Mouse (Mus musculus) adrenal gland, postnatal 10 days (tissue): ENCODE data around the gene Hes3. TPM values are rescaled to one million over a fixed set of nuclear protein-coding genes. Genes with fewer than 3 reads are reported as not detected.

Experiments
- DNase-seq: peaks from one replicate; pipeline ENCODE4 v3.0.0; 2021; ENCODE audit warnings: mixed read lengths
- total RNA-seq, 2 experiments: library from RNA; stranded (reverse); gene quantifications; 2 replicates each; pipeline ENCODE4 v1.2.3; 2021

Gene Hes3
- total RNA-seq, 2 experiments from 2014 or later = not detected

GRCm38 (mm10) chr4:152281601-152282000 is 9.9 kb downstream of the Hes3 start:
- no peak for DNase-seq

- DNase-seq = no peak
Observed at GRCm38 (mm10) chr4:152278986-152279385, 12.5 kb downstream of the Hes3 start.

GRCm38 (mm10) chr4:152277916-152278315 is 13.5 kb downstream of the Hes3 start:
- DNase-seq = no peak

GRCm38 (mm10) chr4:152276389-152277347 is 14.8 kb downstream of the Hes3 start:
- peak; percentile 59 for DNase-seq

- DNase-seq = peak; percentile 25
Observed at GRCm38 (mm10) chr4:152274681-152275131, 16.8 kb downstream of the Hes3 start.

- peak; percentile 63 for DNase-seq
Observed at GRCm38 (mm10) chr4:152273621-152274236, 17.7 kb downstream of the Hes3 start, which contains the start of gene Gpr153. Gene Gpr153, plus strand, starts transcription at chr4:152274232.

GRCm38 (mm10) chr4:152273191-152273590 is 18.3 kb downstream of the Hes3 start:
- no peak for DNase-seq

GRCm38 (mm10) chr4:152272449-152273049 is 18.9 kb downstream of the Hes3 start:
- peak; percentile 57 for DNase-seq

GRCm38 (mm10) chr4:152272006-152272405 is 19.5 kb downstream of the Hes3 start:
- no peak for DNase-seq

GRCm38 (mm10) chr4:152271334-152271733 is 20.1 kb downstream of the Hes3 start:
- DNase-seq = no peak

- DNase-seq = no peak
Observed at GRCm38 (mm10) chr4:152270599-152270998, 20.9 kb downstream of the Hes3 start.

- no peak for DNase-seq
Observed at GRCm38 (mm10) chr4:152269967-152270366, 21.5 kb downstream of the Hes3 start.

GRCm38 (mm10) chr4:152267748-152268369 is 23.6 kb downstream of the Hes3 start:
- peak; percentile 78 for DNase-seq

GRCm38 (mm10) chr4:152266236-152266895 is 25.1 kb downstream of the Hes3 start:
- peak; percentile 58 for DNase-seq

- DNase-seq = no peak
Observed at GRCm38 (mm10) chr4:152265791-152266190, 25.7 kb downstream of the Hes3 start.

GRCm38 (mm10) chr4:152264867-152265568 is 26.4 kb downstream of the Hes3 start:
- DNase-seq = no peak

- DNase-seq = no peak
Observed at GRCm38 (mm10) chr4:152264177-152264530, 27.3 kb downstream of the Hes3 start.

GRCm38 (mm10) chr4:152263512-152264176 is 27.8 kb downstream of the Hes3 start:
- peak; percentile 25 for DNase-seq

GRCm38 (mm10) chr4:152263089-152263488 is 28.4 kb downstream of the Hes3 start:
- DNase-seq = no peak

- DNase-seq = no peak
Observed at GRCm38 (mm10) chr4:152262187-152262586, 29.3 kb downstream of the Hes3 start.

GRCm38 (mm10) chr4:152260451-152260850 is 31.0 kb downstream of the Hes3 start:
- peak; percentile 31 for DNase-seq
